Mouse (Mus musculus) kidney, adult 2 months (tissue): ENCODE measurements at regions not wholly inside any gene's neighbourhood (a gene's known extent, or its start where the extent isn't known, plus 50 kb on each side); places are given as distances from the start of the nearest gene placed in this dataset.

Experiments used
- CTCF ChIP-seq: fragments of 200-500 bp; conservative IDR thresholded peaks from 2 replicates; pipeline ENCODE4 v1.5.1; 2011; ENCODE audit warnings: low read depth, mild to moderate bottlenecking, control low read depth, low read length, moderate library complexity, mixed read lengths; ENCODE audit not compliant: insufficient read depth, insufficient read length
- POLR2A ChIP-seq: fragments of 200-500 bp; IDR thresholded peaks from one replicate; pipeline ENCODE4 v1.6.1; 2011; ENCODE audit warnings: low read depth, low read length, control low read depth

DNA sequence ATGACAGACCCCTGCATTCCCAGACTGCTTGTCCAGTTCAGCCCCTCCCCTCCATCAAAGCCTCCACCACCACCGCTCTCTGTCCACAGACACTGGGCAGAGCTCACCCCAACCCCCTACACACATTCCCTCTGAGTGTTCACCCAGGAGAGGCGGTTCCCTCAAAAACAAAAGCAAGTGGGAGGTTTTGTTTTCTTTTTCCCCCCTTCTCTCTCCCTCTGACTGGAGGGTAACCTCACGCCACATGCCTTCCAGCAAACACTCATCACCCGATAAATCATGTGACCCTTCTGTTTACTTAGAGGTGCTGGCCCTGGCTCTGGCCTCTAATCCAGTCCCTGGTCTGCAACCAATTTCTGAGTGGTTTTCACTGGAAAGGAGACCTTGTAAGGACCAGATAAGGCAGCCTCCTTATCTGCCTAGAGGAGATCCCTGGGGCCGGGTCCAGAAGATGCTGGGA lies 199.9 kb upstream of the Ankrd55 start:
- no peak for TF ChIP-seq POLR2A
- no peak for TF ChIP-seq CTCF
